Mouse (Mus musculus): ENCODE measurements around the gene Rabgap1l. TPM values are rescaled to one million over a fixed set of nuclear protein-coding genes. Genes with fewer than 3 reads are reported as not detected.
A peak's percentile ranks its signal among the peaks of the same experiment; 100 is the strongest.

Rabgap1l gene
- total and polyA plus RNA-seq, 2 experiments = 6.4 to 78.7 TPM

DNA sequence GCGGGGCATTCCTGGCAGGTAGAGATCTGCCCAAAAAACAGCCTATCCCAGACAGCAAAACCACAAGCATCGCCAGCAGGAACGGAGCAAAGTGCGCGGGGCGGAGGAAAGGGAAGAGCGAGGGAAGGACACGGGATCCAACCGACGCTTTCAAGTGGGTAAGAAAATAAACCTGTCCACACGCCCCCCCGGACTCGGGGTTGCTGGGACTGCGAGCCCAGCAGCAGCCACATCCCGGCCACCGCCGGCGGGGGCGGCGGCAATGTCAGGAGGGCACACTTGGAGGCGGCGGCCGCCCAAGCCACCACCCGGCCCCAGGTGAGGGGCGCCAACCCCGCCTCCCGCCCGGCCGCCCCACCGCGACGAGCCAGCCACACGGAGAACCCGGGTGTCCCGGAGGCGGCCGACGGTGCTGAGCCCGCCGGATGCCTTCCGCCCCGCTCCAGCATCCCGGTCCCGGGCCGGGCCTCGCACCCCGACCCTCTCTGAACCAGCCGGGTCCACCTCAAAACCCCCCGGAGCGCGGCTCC lies 790 bp downstream of the Rabgap1l start:
- Histone ChIP-seq H3K27ac (replicated peaks; ENCODE audit: insufficient read depth, low read depth, low read length) (peak overlapping the region; percentile 97), H3K36me3 (ENCODE audit: control insufficient read depth, insufficient read depth, low read length) (no peaks in the 10 kb centered on the region), H3K79me2 (ENCODE audit: control insufficient read depth, insufficient read depth, low read length) (peaks cover 3% of the 10 kb centered on the region; the same call in 1 of the 2 replicates), H3K4me3 (ENCODE audit: insufficient read depth, low read depth, low read length) (peak overlapping the region; percentile 85), H3K9ac (ENCODE audit: low read depth, low read length) (peak overlapping the region; percentile 98), H3K27me3 (ENCODE audit: control insufficient read depth, insufficient read depth, low read length) (no peaks in the 10 kb centered on the region), H3K4me1 (ENCODE audit: control insufficient read depth, insufficient read depth, low read length) (peaks cover 7% of the 10 kb centered on the region)
- WGBS = under 1% methylated on average over 51 of the region's 51 CpGs
- no peak for TF ChIP-seq CTCF (IDR thresholded peaks at IDR 0.05; ENCODE audit: low read depth, low read length)
- TF ChIP-seq POLR2A (IDR thresholded peaks at IDR 0.05; ENCODE audit: extremely low read depth, insufficient read depth, low read length) = no peak
- DNase-seq (ENCODE audit: extremely low read depth, low read depth, low spot score) = no peak

DNA sequence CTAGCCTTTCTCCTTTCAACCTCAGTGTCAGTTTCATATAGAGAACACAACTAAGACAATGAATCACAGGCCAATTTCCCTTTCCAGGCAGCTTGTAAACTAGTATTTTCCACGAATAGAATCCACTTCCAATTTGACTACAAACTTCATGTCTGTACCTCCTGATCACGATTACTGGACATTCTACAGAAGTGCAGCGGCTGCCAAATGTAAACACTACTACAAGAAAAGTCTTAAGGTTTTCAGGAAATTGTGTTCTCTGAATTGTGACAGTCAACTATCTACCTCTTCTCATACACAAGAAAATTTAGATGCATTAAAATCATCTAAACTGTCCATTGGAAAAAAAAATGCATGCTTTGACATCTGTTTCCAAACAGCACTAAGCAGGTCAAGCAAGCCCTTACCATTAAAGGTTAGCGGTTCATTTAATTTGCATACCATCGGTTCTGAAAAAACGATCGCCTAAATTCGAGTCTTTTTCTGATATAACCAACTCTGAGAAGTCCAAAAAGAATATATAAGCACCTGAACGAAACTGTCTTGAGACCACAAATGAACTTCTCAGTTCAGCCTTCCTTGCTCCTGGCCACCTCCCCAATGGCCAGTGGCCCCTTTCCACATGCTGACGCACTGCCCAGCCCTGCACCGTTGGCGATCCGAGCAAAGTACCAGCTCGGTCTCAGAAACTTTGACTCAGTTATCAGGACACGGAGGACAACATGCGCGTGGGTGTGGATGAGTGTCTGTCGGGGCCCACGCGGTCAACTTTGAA lies 1.4 kb downstream of the Rabgap1l start:
- Histone ChIP-seq H3K4me3 (ENCODE audit: insufficient read depth, low read depth, low read length) (peak overlapping the region; percentile 85), H3K79me2 (ENCODE audit: control insufficient read depth, insufficient read depth, low read length) (peaks cover 3% of the 10 kb centered on the region; the same call in 1 of the 2 replicates), H3K27ac (replicated peaks; ENCODE audit: insufficient read depth, low read depth, low read length) (peak overlapping the region; percentile 97), H3K4me1 (ENCODE audit: control insufficient read depth, insufficient read depth, low read length) (peaks cover 8% of the 10 kb centered on the region), H3K9ac (ENCODE audit: low read depth, low read length) (peak overlapping the region; percentile 98), H3K27me3 (ENCODE audit: control insufficient read depth, insufficient read depth, low read length) (no peaks in the 10 kb centered on the region), H3K36me3 (ENCODE audit: control insufficient read depth, insufficient read depth, low read length) (no peaks in the 10 kb centered on the region)
- DNase-seq (ENCODE audit: extremely low read depth, low read depth, low spot score) = peak; percentile 80
- TF ChIP-seq CTCF (IDR thresholded peaks at IDR 0.05; ENCODE audit: low read depth, low read length) (no peak), POLR2A (IDR thresholded peaks at IDR 0.05; ENCODE audit: extremely low read depth, insufficient read depth, low read length) (no peak)
- 3% methylated on average over 20 of the region's 20 CpGs for WGBS

DNA sequence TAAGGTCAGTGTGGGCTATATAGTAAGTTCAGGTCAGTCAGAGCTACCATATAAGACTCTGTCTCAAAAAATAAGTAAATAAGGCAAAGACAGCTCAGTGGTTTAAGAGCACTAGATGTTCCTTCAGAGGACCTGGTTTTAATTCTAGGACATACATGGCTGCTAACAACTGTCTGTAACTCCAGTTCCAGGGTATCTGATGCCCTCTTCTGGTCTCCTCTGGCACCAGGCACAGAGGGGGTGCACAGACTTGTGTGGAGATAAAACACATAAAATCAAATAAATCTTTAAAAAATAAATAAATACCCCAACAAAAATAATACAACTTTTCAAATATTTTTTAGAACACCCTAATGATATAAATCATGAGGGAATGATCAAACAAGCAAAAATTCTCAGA lies 2.4 kb downstream of the Rabgap1l start:
- Histone ChIP-seq H3K4me1 (ENCODE audit: control insufficient read depth, insufficient read depth, low read length) (peaks cover 14% of the 10 kb centered on the region), H3K4me3 (ENCODE audit: insufficient read depth, low read depth, low read length) (no peak overlapping the region)
- TF ChIP-seq CTCF (IDR thresholded peaks at IDR 0.05; ENCODE audit: low read depth, low read length) = peak; percentile 24; the same call in 1 of the 2 replicates
- TF ChIP-seq POLR2A (IDR thresholded peaks at IDR 0.05; ENCODE audit: extremely low read depth, insufficient read depth, low read length) = no peak

DNA sequence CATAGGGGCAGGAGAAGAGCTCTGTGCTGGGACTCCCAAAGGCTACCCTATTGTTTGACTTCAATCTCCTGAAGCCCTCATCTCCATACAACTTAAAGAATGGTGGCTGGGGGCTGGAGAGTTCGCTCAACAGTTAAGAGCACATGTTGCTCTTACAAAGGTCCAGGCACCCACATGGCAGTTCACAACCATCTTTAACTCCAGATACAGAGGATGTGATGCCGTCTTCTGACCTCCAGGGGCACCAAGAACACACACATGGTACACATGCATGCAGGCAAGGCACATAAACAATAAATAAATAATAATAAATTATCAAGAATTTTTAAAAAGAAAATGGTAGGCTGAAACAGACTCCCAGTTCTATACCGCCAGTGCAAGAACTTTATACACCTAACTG lies 3.1 kb downstream of the Rabgap1l start:
- peaks cover 18% of the 10 kb centered on the region for H3K4me1 ChIP-seq (ENCODE audit: control insufficient read depth, insufficient read depth, low read length)

More for the DNA sequence above, 2.4 kb downstream of the Rabgap1l start:
- Histone ChIP-seq H3K36me3 (ENCODE audit: control insufficient read depth, insufficient read depth, low read length) (no peaks in the 10 kb centered on the region), H3K27me3 (ENCODE audit: control insufficient read depth, insufficient read depth, low read length) (no peaks in the 10 kb centered on the region), H3K9ac (ENCODE audit: low read depth, low read length) (no peak overlapping the region), H3K27ac (replicated peaks; ENCODE audit: insufficient read depth, low read depth, low read length) (no peak overlapping the region), H3K79me2 (ENCODE audit: control insufficient read depth, insufficient read depth, low read length) (peaks cover 7% of the 10 kb centered on the region; the same call in 1 of the 2 replicates)
- DNase-seq (ENCODE audit: extremely low read depth, low read depth, low spot score) = no peak

DNA sequence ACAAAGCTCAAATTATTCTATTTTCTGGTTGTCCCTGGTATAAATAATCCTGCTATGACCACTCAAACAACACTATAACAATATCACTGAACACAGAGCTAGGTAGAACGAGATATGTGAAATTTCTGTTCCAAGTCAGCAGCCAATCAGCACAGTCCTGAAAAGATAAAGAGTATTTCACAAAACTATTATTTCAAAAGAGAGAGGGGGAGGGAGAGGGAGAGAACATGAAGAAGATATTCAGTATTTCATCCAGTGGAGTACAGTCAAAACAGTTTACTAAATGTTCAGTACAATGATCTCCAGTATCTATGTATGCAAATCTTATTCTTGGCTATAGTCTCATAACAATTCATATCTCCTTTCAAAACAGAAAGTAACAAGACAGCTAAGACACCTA lies 5.1 kb downstream of the Rabgap1l start:
- H3K4me3 ChIP-seq (ENCODE audit: insufficient read depth, low read depth, low read length) = no peak overlapping the region
- H3K36me3 ChIP-seq (ENCODE audit: control insufficient read depth, insufficient read depth, low read length) = no peaks in the 10 kb centered on the region
- WGBS = 28% methylated on average over 1 of the region's 1 CpGs
- no peak overlapping the region for H3K27ac ChIP-seq (replicated peaks; ENCODE audit: insufficient read depth, low read depth, low read length)
- TF ChIP-seq CTCF (IDR thresholded peaks at IDR 0.05; ENCODE audit: low read depth, low read length) (no peak), POLR2A (IDR thresholded peaks at IDR 0.05; ENCODE audit: extremely low read depth, insufficient read depth, low read length) (no peak)
- peaks cover 25% of the 10 kb centered on the region for H3K4me1 ChIP-seq (ENCODE audit: control insufficient read depth, insufficient read depth, low read length)
- DNase-seq (ENCODE audit: extremely low read depth, low read depth, low spot score) = peak; percentile 50
- no peaks in the 10 kb centered on the region for H3K27me3 ChIP-seq (ENCODE audit: control insufficient read depth, insufficient read depth, low read length)
- H3K79me2 ChIP-seq (ENCODE audit: control insufficient read depth, insufficient read depth, low read length) = peaks cover 12% of the 10 kb centered on the region; the same call in 1 of the 2 replicates
- no peak overlapping the region for H3K9ac ChIP-seq (ENCODE audit: low read depth, low read length)

More for the DNA sequence above, 3.1 kb downstream of the Rabgap1l start:
- Histone ChIP-seq H3K27me3 (ENCODE audit: control insufficient read depth, insufficient read depth, low read length) (no peaks in the 10 kb centered on the region), H3K4me3 (ENCODE audit: insufficient read depth, low read depth, low read length) (no peak overlapping the region), H3K27ac (replicated peaks; ENCODE audit: insufficient read depth, low read depth, low read length) (no peak overlapping the region), H3K79me2 (ENCODE audit: control insufficient read depth, insufficient read depth, low read length) (peaks cover 7% of the 10 kb centered on the region; the same call in 1 of the 2 replicates), H3K36me3 (ENCODE audit: control insufficient read depth, insufficient read depth, low read length) (no peaks in the 10 kb centered on the region), H3K9ac (ENCODE audit: low read depth, low read length) (no peak overlapping the region)
- 98% methylated on average over 3 of the region's 3 CpGs for WGBS
- TF ChIP-seq POLR2A (IDR thresholded peaks at IDR 0.05; ENCODE audit: extremely low read depth, insufficient read depth, low read length) = no peak
- no peak for TF ChIP-seq CTCF (IDR thresholded peaks at IDR 0.05; ENCODE audit: low read depth, low read length)
- no peak for DNase-seq (ENCODE audit: extremely low read depth, low read depth, low spot score)

DNA sequence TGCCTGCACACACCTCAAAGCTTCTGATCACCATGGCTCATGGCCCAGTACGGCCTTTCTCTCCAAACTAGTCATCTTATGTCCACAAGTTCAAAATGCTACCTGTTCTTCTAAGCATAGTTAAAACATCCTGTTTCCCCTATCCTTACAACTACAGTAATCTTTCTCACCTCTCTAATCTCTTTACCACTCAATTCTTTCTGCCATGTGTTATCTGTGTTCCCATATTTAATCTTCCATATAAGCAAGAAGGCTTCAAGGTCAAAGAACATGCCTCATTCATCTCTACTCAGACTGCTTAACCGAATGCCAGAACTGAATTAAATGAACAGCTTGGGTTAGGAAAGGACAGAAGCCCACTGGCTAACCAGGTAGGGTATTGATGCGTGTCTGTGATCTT lies 5.8 kb downstream of the Rabgap1l start:
- Histone ChIP-seq H3K27me3 (ENCODE audit: control insufficient read depth, insufficient read depth, low read length) (no peaks in the 10 kb centered on the region), H3K36me3 (ENCODE audit: control insufficient read depth, insufficient read depth, low read length) (no peaks in the 10 kb centered on the region), H3K9ac (ENCODE audit: low read depth, low read length) (no peak overlapping the region), H3K27ac (replicated peaks; ENCODE audit: insufficient read depth, low read depth, low read length) (no peak overlapping the region), H3K4me1 (ENCODE audit: control insufficient read depth, insufficient read depth, low read length) (peaks cover 25% of the 10 kb centered on the region), H3K4me3 (ENCODE audit: insufficient read depth, low read depth, low read length) (no peak overlapping the region), H3K79me2 (ENCODE audit: control insufficient read depth, insufficient read depth, low read length) (peaks cover 16% of the 10 kb centered on the region; the same call in 1 of the 2 replicates)
- peak; percentile 55 for DNase-seq (ENCODE audit: extremely low read depth, low read depth, low spot score)
- 63% methylated on average over 3 of the region's 3 CpGs for WGBS
- no peak for TF ChIP-seq POLR2A (IDR thresholded peaks at IDR 0.05; ENCODE audit: extremely low read depth, insufficient read depth, low read length)
